Mouse (Mus musculus) hindbrain, embryonic 12.5 days (tissue): ENCODE results near the gene Mettl2. TPM values are rescaled to one million over a fixed set of nuclear protein-coding genes. Genes with fewer than 3 reads are reported as not detected.

ENCODE experiments used
- ATAC-seq: fragments of 200-750 bp; cut with Nextera tagmentation; 2 replicates; pipeline ENCODE4 v1.8.0; 2017; ENCODE audit warnings: moderate TSS enrichment; ENCODE audit not compliant: low FRiP score
- H3K27ac ChIP-seq: fragments of 300-500 bp; sonication (generic); 2 replicates; pipeline ENCODE4 v1.5.1; 2016; ENCODE audit warnings: mild to moderate bottlenecking
- H3K27me3 ChIP-seq: fragments of 300-500 bp; sonication (generic); 2 replicates; pipeline ENCODE4 v1.6.1; 2016; ENCODE audit warnings: mild to moderate bottlenecking
- H3K36me3 ChIP-seq: fragments of 300-500 bp; sonication (generic); 2 replicates; pipeline ENCODE4 v1.6.1; 2016; ENCODE audit warnings: mild to moderate bottlenecking
- H3K4me1 ChIP-seq: fragments of 300-500 bp; sonication (generic); 2 replicates; pipeline ENCODE4 v1.6.1; 2016
- H3K4me2 ChIP-seq: fragments of 300-500 bp; sonication (generic); replicated peaks from 2 replicates; pipeline ENCODE4 v1.6.1; 2016; ENCODE audit warnings: mild to moderate bottlenecking
- H3K4me3 ChIP-seq: fragments of 300-500 bp; sonication (generic); 2 replicates; pipeline ENCODE4 v1.5.1; 2016; ENCODE audit warnings: mild to moderate bottlenecking
- H3K9ac ChIP-seq: fragments of 300-500 bp; sonication (generic); 2 replicates; pipeline ENCODE4 v1.6.1; 2016; ENCODE audit warnings: mild to moderate bottlenecking, moderate library complexity
- H3K9me3 ChIP-seq: fragments of 300-500 bp; sonication (generic); replicated peaks from 2 replicates; pipeline ENCODE4 v1.6.1; 2016; ENCODE audit warnings: mild to moderate bottlenecking
- WGBS: fragments of 180-500 bp; shearing (Covaris S2); methylation state at CpG from one replicate; pipeline ENCODE4 v1.1.7; 2016; 5-methylcytosine and 5-hydroxymethylcytosine counted together
- polyA plus RNA-seq: library from polyadenylated mRNA; unstranded; fragments of >200 nt; fragmentation: Nextera tagmentation; extraction: Ambion mirVana; gene quantifications from 2 replicates; pipeline ENCODE4 v1.2.1, GENCODE M21; 2016

Mettl2 gene
- polyA plus RNA-seq, 1 experiment from 2014 or later = 33.9 TPM

GRCm38 (mm10) chr11:105184678-105185077 is 58.5 kb downstream of the Mettl2 start:
- Histone ChIP-seq H3K27me3 (no peaks in the 10 kb centered on the region), H3K4me3 (no peak overlapping the region), H3K36me3 (peaks cover 14% of the 10 kb centered on the region), H3K27ac (no peak overlapping the region), H3K9me3 (no peaks in the 10 kb centered on the region), H3K4me1 (peaks cover 15% of the 10 kb centered on the region), H3K9ac (no peak overlapping the region), H3K4me2 (no peak overlapping the region)
- no peak for ATAC-seq
- 91% methylated on average over 3 of the region's 3 CpGs for WGBS

Other genes with a start within 250 kb of the Mettl2 start
- gene Efcab3, start 62.8 kb upstream of the Mettl2 start, polyA plus RNA-seq = not detected in 2 replicates
- not detected in 2 replicates for gene Gm10842, start 20.5 kb downstream of the Mettl2 start, polyA plus RNA-seq
- 25.2 and 27.9 TPM in 2 replicates for gene Tlk2, start 52.4 kb downstream of the Mettl2 start, polyA plus RNA-seq
- 20.9 and 21.5 TPM in 2 replicates for gene Mrc2, start 166.2 kb downstream of the Mettl2 start, polyA plus RNA-seq